Mouse (Mus musculus) heart, adult 2 months (tissue): ENCODE results near the gene Fgfr2.

Source experiments
- CTCF ChIP-seq: fragments of 200-600 bp; IDR thresholded peaks from 2 replicates; pipeline ENCODE4 v1.8.1; 2022; ENCODE audit warnings: antibody characterized with exemption, mild to moderate bottlenecking, moderate library complexity
- EP300 ChIP-seq: fragments of 200-500 bp; IDR thresholded peaks from 2 replicates; pipeline ENCODE4 v1.6.1; 2011; ENCODE audit warnings: low read depth, low read length, control low read depth; ENCODE audit not compliant: insufficient read depth
- POLR2A ChIP-seq: fragments of 200-500 bp; IDR thresholded peaks from 2 replicates; pipeline ENCODE4 v1.6.1; 2011; ENCODE audit warnings: mild to moderate bottlenecking, low read depth, low read length, control low read depth; ENCODE audit not compliant: insufficient read depth

DNA sequence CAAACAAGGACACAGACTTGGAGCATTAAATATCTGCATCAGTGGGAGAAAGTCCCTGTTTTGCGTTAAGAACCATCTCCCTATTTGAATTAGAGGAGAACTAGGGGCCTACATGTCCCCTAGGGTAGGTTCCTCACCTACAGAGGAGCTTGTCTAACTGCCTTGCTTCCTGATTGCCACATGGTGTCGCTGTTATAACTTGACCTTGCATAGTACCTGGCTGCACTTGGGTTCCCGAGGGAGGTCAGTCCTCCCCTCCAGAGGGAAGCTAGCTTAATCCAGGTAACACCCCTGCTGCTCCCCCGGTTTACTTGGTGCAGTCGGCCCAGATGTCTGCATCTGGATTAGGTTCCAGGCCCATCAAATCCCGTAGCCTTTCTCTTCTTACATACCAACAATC, 2518.0 kb downstream of the Fgfr2 start:
- peak; percentile 76; the same call in 1 of the 2 replicates for TF ChIP-seq EP300
- peak; percentile 90 for TF ChIP-seq CTCF
- no peak for TF ChIP-seq POLR2A
